Mouse (Mus musculus) layer of hippocampus, adult 9-10 months (tissue): ENCODE measurements at regions not wholly inside any gene's neighbourhood (a gene's known extent, or its start where the extent isn't known, plus 50 kb on each side); places are given as distances from the start of the nearest gene placed in this dataset.

Source experiments
- DNase-seq: peaks from one replicate; pipeline ENCODE4 v3.0.0; 2022; ENCODE audit warnings: low spot score

DNA sequence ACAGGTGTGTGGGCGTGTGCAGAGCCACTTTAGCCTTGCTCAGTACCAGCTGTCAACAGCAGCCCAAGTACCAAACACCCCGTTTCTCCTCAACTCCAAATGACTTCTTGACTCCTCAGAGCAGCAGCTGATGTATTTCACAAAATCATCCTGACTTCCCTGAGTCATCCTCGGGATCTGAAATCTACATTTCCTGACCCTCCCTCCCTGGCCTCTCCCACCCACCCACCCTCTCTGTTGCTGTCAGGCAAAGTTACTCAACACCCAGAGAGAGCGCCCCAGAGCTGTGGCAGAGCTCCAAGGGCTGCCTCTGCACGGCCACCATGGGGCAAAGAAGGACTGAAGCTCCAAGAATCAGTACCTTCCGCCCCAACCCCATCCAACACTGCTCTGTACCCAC is 83.5 kb upstream of the Cyp1b1 start:
- no peak for DNase-seq

DNA sequence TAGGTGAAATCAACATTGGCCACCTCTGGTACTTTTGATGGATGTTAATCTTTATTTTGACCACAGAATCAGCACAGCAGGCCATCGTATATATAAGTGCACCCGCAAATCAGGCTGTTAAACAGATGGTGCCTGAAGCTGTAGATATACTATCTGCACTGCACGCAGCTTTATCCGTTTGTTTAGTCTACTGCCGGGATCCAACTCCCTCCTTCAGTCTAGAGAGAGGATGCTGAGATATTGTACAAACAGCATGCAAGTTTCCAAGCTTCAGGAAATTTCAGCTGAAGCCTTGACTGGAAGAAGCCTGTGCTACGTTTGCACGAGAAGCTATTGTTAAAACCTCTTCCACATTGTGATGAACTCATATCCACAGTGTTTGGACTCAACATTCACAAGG is 75.3 kb upstream of the Cyp1b1 start:
- DNase-seq, result no peak

DNA sequence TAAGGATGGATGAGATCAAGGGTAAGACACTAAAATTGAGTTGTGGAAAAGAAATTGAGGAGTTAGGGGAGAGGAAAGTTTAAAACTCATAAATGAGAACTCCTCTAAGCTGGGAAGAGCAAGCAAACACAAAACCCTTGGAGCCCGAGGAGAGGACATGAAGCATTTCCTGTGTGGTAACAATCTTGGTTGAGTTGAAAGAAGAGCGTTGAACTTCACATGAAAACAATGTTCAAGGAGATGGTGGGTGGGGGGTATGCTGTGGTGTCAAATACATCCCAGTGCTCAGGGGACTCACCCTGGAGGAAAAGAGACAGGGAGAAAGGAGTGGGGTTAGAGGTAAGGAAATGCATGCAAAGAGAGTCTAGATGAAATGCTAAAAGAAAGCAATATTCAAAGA is 72.3 kb upstream of the Cyp1b1 start:
- no peak for DNase-seq

DNA sequence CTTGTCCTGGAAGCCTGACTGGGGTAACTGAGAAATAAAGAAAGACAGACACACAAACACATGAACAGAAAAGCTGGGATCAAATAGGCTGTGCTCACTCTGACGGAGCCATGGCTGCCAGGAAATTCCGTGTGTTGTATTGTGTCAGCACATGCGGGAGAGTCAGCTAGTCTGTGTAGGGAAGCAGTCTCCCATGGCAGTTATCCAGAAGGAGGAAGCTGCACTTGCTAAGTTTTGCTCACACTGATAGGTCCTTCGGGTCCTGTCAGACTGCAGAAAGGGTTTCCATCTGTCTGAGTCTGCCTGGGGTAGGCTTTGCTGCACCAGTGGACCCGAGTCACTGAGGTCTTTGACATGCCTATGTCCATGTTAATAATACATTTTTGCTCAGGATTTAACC is 71.8 kb upstream of the Cyp1b1 start:
- DNase-seq, result peak; percentile 8

DNA sequence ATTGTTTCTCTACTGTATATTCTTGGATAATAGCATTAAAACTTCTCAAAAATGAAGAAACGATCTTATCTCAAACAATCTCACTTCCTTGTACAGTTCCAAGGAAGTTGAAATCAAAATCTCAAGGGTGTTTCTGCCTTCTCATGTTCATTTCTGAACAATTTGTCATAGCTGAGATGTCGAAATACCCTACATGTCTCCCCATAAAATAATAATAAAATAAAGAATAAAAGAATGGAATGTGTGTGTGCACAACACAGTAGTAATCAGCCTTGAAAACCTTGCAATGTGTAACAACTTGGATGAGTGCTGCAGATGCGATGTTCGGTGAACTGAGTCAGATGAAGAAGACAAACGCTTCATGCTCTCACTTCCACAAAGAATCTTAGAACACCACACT is 71.4 kb upstream of the Cyp1b1 start:
- no peak for DNase-seq

DNA sequence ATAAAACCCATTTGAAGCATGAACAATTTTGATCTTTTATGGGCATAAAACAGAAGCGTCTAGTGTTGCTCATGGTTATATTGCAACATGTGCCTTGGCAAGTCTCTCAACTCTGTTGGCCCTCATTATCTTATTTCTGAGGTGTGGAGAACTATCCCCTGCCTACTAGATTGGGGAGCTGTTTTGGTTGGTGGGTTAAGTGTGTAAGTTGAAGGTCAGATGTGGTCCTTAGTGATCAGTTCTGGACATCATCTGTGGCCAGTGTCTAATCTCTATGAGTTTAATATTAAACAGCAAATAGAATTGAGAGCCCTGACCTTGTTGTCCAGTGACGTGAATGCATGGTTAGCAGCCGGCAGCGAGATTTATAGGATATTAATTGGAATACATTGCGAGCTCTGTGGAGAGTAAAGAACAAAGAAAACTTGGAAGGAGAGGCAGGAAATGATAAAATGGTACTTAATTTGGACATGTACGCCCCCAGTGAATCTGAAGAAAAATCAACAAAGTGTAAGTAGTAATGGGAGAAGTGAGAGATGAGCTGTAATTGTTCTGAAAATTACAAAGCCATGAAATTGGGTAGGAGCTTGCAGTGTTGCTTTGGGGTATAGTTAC is 69.5 kb upstream of the Cyp1b1 start:
- no peak for DNase-seq

DNA sequence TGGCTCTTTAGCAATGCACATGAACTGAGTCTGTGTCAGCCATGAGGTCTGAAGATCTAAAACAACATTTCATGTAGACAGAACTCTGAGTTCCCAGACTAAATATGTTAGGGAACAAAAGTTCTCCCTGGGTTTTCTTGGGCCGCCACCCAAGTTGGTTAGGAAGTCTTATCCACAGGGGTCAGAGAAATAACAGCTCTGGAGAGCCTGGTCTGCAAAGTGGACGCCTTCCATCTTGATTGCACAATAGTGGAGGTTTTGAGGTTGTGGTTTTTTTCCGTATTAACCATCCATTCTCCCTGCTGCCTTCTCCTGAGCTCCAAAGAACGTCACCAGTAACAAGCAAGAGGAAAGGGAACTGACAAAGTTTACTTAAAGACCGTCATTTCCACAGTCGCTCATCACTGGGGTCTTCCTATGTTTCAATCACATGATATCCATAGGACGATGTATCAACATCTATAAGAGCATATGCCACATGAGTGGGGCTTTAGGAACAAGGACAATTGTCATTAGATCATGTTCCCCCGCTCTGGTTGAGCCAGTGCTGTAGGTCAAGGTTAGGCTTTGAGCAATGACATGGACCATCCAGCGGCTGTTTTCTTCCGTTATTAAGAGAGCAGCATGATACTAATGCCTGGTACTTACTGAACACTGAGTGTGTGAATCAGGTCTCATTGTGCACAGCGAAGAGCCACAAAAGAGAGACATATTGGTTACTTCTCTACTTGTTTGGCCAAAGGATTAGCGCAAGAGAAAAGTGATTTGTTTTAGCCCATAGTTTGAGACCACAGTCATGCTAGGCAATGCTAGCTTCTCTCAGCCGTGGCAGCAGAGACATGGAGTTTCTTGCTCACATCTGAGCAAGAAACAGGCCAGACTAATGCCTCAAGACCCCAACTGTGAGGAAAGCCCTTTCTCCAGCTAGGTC is 67.1 kb upstream of the Cyp1b1 start:
- no peak for DNase-seq

DNA sequence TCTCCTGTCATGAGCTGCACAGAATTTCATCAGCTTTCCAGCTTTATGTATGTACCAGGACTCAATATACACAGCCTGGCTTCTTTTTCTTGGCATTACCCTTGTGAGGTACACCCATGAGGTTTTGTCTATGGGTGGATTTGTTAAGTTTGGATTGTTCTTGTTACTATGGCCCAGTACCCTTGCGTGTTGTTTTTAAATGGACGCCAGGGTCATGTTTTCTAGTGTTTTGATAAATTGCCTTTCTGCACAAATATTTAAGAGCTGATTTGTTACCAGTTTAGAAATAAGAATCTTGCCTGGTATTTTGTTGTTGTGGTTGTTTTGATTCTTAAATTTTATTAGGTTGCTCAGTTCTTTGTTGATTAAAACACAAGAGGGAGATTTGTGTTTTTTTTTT is 66.4 kb upstream of the Cyp1b1 start:
- no peak for DNase-seq

DNA sequence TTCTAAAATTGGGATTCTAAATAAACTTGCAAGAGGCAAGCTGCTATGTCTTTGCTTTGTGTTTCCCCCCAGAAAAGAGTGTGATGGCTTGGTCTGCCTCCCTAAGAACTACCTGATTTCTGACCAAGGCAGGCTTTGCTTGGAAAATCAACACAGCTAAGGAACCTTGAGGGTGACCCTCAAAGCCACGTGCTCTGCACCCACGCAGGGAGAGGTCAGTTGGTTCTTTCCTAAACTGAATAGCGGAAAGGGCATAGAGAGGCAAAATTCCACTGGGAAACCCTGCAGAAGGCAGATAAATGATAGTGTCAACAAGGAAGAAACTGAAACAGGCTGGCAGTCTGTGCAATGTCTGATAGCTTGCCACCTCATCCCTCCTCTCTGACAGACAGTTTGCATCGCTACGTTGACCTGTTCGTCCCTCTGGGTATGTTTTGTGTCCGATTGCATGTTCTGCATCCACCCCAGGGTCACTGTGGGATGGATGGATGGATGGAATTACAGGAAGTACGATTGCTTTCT is 63.1 kb upstream of the Cyp1b1 start:
- DNase-seq, result no peak

DNA sequence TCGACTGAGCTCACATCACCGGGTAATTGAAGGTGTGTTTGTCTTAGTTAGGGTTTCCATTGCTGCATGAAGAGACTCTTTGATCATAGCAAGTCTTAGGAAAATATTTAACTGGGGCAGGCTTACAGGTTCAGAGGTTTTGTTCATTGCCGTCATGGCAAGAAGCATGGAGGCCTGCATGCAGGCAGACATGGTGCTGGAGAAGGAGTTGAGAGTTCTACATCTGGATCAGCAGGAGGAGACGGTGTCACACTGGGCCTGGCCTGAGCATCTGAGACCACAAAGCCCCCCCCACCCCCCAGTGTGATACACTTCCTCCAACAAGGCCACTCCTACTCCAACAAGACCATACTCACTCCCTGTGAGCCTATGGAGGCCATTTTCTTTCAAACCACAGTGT is 61.3 kb upstream of the Cyp1b1 start:
- DNase-seq, result no peak

DNA sequence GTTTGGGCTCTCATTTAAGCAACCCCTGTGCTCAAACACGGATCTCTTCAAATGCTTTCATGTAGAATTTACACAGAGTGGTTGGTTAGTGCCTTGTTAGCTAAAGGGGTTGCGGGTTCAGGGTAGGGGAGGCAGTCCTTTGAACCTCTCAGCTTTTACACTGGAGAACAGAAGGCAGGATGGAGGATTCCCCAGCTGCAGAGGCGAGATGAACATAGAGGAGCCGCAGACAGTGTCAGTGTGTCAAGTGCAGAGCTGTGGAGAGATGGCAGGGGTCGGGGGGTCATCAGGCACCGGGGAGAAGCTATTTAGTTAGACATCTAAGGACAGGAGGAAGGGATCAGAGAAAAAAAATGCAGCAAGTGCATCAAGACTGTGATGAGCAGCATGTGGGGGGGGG is 60.4 kb upstream of the Cyp1b1 start:
- DNase-seq, result no peak

DNA sequence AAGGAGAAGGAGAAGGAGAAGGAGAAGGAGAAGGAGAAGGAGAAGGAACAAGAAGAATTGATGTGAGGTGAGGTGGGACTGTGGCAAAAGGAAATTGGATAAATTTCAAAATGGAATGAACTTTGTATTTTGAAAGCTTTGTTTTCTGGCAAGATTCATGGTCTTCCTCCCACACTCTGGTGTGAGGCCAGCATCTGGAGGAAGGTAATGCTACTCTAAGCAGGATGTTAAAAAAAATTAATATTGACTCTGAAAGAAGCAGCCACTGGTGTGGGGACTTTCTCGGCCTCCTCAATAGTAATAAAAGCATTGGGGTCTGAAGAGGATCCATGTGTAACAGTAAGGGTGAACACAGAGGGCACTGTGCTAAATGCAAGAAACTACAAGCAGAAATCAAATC is 59.4 kb upstream of the Cyp1b1 start:
- DNase-seq, result no peak

DNA sequence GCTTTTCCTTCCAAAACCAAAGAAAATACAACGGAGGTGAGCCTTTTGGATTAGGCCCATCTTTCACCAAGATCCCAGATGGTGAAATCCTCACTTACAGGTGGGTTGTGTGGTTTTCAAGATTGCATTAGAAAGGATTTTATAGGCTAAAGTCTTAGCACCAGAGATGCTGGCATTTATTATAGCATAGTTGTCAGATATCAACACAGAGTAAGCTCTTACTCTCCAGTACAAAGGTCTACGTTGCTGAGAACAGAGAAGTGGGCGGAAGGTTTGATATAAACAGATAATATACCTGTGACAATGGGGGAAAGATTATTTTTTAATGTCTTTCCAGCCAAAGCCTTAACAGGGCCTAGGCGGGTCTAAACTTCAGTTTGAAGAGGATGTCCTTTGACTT is 57.4 kb upstream of the Cyp1b1 start:
- DNase-seq, result no peak

DNA sequence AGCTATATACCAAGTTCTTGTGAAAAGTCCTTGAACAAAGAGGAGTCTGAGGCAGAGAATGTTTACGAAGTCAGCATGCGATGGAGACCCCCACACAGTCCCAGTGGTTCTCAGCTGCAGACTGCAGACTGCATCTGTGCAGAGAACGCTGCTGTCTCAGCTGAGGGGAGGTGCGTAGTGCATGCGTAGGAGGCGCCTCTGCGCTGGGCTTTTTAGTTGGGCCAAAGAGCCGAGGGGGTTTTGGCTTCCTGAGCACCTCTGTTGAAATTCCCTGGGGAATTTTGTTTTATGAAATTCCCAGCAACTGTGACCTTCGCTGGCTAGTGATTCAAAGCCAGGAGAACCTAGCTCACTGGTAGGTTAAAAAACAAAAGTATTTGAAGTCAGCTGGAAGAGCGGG is 56.9 kb upstream of the Cyp1b1 start:
- no peak for DNase-seq

DNA sequence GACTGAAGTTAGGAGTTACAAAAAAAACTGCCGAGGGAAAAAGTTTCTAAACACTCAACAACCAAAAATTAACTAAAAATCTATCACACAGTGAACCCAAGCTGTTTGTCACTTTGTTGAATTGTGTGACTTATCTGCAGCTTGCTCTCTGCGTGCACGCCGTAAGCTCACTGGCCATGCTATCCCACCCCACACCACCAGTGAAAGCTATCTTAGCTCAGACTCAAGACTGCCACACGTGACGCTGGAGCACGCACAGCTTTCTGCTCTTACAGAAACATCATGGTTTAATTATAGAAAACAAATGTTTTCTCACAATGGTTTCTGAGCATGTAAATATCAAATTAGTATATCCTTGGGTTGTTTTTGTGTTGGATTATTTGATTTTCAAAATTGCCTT is 56.0 kb upstream of the Cyp1b1 start:
- DNase-seq, result no peak

DNA sequence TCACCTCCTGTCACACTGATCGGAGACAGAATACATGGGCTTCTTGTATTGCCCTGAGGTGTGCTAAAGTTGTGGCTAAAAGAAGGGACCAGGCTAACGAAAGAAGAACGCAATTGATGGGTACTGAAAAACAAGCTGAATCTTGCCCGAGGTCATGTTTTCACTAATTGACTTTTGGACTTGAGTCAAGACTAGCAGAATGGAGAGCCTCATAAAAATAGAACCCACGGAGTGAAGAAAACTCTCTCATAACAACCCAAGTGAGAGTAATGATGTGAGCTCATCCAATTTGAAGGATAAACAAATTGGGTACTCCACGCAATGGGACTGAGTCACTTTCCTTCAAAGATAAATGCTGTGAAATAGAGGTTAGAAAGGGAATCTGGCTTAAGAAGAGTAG is 55.0 kb upstream of the Cyp1b1 start:
- no peak for DNase-seq

DNA sequence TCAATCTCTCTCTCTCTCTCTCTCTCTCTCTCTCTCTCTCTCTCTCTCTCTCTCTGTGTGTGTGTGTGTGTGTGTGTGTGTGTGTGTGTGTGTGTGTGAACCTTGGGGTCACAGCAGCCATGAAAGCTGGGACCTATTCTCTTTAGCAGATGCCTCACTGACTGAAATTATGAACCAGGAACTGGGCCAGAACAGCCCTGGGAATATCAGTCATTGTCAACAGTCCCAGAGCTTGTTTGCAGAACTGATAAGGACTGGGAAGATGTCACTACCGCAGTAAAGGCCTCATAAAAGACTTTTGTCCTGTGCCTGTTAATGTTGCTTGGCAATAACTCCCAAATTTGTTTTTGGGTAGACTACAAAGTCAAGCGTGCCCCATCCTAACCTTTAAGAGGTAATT is 53.2 kb upstream of the Cyp1b1 start:
- no peak for DNase-seq

DNA sequence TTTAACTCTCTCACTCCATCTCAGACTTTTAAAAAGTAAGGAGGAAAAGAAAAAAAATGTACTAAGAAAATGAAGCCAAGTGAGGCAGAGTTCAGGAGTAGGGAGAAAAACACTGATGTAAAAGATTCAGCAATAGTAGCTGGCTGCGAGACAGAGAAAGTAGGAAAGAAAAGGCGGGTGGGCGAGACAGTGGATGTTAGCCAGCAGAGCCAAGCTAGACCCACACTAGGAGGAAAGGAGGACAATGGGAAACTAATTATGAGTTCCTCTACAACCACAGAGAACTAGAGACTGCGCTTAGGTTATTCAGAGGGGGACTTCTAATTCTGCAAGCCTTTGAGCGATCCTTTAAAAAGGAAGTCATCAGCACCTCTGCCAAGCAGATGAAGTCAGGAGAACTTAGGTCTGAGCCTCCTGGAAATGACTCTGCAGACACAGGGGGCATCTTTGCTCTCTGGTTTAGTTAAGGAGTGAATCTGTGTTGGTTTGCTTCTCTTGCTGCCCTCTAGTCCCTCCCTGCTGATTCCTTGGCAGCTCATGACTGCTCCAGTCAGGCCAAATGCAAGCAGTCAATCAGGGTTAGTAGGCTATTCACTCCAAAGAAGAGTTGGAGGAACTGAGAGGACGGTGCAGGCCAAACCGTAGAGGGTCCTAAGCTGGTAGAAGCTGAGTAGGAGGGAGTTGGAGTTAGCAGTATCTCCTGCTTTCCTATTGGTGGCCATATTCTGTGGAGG is 50.4 kb upstream of the Cyp1b1 start:
- DNase-seq, result no peak
